9 mouse cellular contexts compared by ENCODE assay signal in genomic region chr3:116713031-116713430, GRCm38 (mm10). TPM values are rescaled to one million over a fixed set of nuclear protein-coding genes. Genes with fewer than 3 reads are reported as not detected.
A peak's percentile ranks its signal among the peaks of the same experiment; 100 is the strongest.
DNase-seq lines count a peak whose midpoint lies in the region; ATAC-seq and TF ChIP-seq lines count a peak whose summit lies in the region.
"Had no signal": no experiment of that assay in that cellular context is flagged by ENCODE, and none has a peak within 500 bp of the region (broad histone marks: within the 10 kb centered on the region; RNA-seq: fewer than 3 reads in every experiment).

No protein-coding gene starts in this region.

- peaks cover 4% of the 10 kb centered on the region for H3K27me3 ChIP-seq in neural tube, embryonic 12.5 days (replicated peaks)
- no peaks in the 10 kb centered on the region for H3K27me3 ChIP-seq in forebrain, postnatal 0 days (ENCODE audit: insufficient read depth, low read length)
- H3K27me3 ChIP-seq in limb, embryonic 13.5 days, result 0 out of 2 replicates have a peak, but pooled peaks cover 4% of the 10 kb centered on the region
- no peaks in the 10 kb centered on the region for H3K27me3 ChIP-seq in stomach, embryonic 16.5 days (ENCODE audit: control insufficient read depth, insufficient read depth, low read length)

- no peak overlapping the region for H3K27ac ChIP-seq in neural tube, embryonic 12.5 days
- no peak overlapping the region for H3K27ac ChIP-seq in forebrain, postnatal 0 days (ENCODE audit: low read depth, low read length)
- H3K27ac ChIP-seq in limb, embryonic 13.5 days, result no peak overlapping the region
- H3K27ac ChIP-seq in stomach, embryonic 16.5 days (ENCODE audit: low read length), result no peak overlapping the region

- TF ChIP-seq CTCF in forebrain, postnatal 0 days (IDR thresholded peaks at IDR 0.05; ENCODE audit: low read depth), result no peak

- peak overlapping the region; percentile 78; the same call in 1 of the 2 replicates for H3K4me2 ChIP-seq in neural tube, embryonic 12.5 days (replicated peaks)
- H3K4me2 ChIP-seq in forebrain, postnatal 0 days (ENCODE audit: low read depth), result peak overlapping the region; percentile 90
- H3K4me2 ChIP-seq in limb, embryonic 13.5 days (replicated peaks), result peak overlapping the region; percentile 78
- peak overlapping the region; percentile 78 for H3K4me2 ChIP-seq in stomach, embryonic 16.5 days (ENCODE audit: low read depth, low read length)

- WGBS in neural tube, embryonic 12.5 days, result 35% methylated on average over 5 of the region's 5 CpGs
- 33% methylated on average over 5 of the region's 5 CpGs for WGBS in forebrain, postnatal 0 days
- 24% methylated on average over 5 of the region's 5 CpGs for WGBS in limb, embryonic 13.5 days
- 22% methylated on average over 5 of the region's 5 CpGs for WGBS in stomach, embryonic 16.5 days

- no peak for DNase-seq in neural tube, embryonic 10.5 days (ENCODE audit: extremely low spot score, low spot score)
- DNase-seq in forebrain, postnatal 0 days, result no peak
- DNase-seq in layer of hippocampus, adult 11-12 months (ENCODE audit: low spot score), result no peak
- DNase-seq in retina, embryonic 14.5 days (ENCODE audit: low spot score), result no peak
- DNase-seq: lung, adult 18-20 months had no signal

- no peaks in the 10 kb centered on the region for H3K36me3 ChIP-seq in neural tube, embryonic 12.5 days
- no peaks in the 10 kb centered on the region for H3K36me3 ChIP-seq in forebrain, postnatal 0 days (ENCODE audit: insufficient read depth)
- peaks cover 5% of the 10 kb centered on the region; the same call in 1 of the 2 replicates for H3K36me3 ChIP-seq in limb, embryonic 13.5 days
- no peaks in the 10 kb centered on the region for H3K36me3 ChIP-seq in stomach, embryonic 16.5 days (ENCODE audit: control insufficient read depth, insufficient read depth, low read length)

- no peak for ATAC-seq in neural tube, embryonic 12.5 days (ENCODE audit: low FRiP score, low read depth)
- ATAC-seq in forebrain, postnatal 0 days, result no peak
- no peak for ATAC-seq in limb, embryonic 13.5 days (ENCODE audit: low FRiP score, low read depth)
- no peak for ATAC-seq in stomach, embryonic 16.5 days (ENCODE audit: insufficient read depth, low FRiP score)
- no peak for ATAC-seq in cerebellum, adult (ENCODE audit: insufficient number of reproducible peaks, low FRiP score, low TSS enrichment)

- H3K9me3 ChIP-seq in neural tube, embryonic 12.5 days, result no peaks in the 10 kb centered on the region
- no peaks in the 10 kb centered on the region for H3K9me3 ChIP-seq in forebrain, postnatal 0 days (ENCODE audit: low read length)
- H3K9me3 ChIP-seq in limb, embryonic 13.5 days, result no peaks in the 10 kb centered on the region
- no peaks in the 10 kb centered on the region for H3K9me3 ChIP-seq in stomach, embryonic 16.5 days (replicated peaks; ENCODE audit: control insufficient read depth, low read length)

- no peak overlapping the region for H3K4me3 ChIP-seq in neural tube, embryonic 12.5 days
- peak overlapping the region; percentile 98 for H3K4me3 ChIP-seq in forebrain, postnatal 0 days (ENCODE audit: low read depth, low read length)
- peak overlapping the region; percentile 89 for H3K4me3 ChIP-seq in limb, embryonic 13.5 days
- peak overlapping the region; percentile 80 for H3K4me3 ChIP-seq in stomach, embryonic 16.5 days (replicated peaks; ENCODE audit: low read length)

- H3K4me1 ChIP-seq in neural tube, embryonic 12.5 days, result peaks cover 9% of the 10 kb centered on the region
- H3K4me1 ChIP-seq in forebrain, postnatal 0 days (ENCODE audit: insufficient read depth), result peaks cover 6% of the 10 kb centered on the region; the same call in 1 of the 2 replicates
- peaks cover 16% of the 10 kb centered on the region for H3K4me1 ChIP-seq in limb, embryonic 13.5 days
- peaks cover 6% of the 10 kb centered on the region for H3K4me1 ChIP-seq in stomach, embryonic 16.5 days (ENCODE audit: control insufficient read depth, insufficient read depth, low read length)

- H3K9ac ChIP-seq in neural tube, embryonic 12.5 days, result no peak overlapping the region
- peak overlapping the region; percentile 89; the same call in 1 of the 2 replicates for H3K9ac ChIP-seq in forebrain, postnatal 0 days
- H3K9ac ChIP-seq in limb, embryonic 13.5 days, result peak overlapping the region; percentile 93
- H3K9ac ChIP-seq in stomach, embryonic 16.5 days (ENCODE audit: low read length), result peak overlapping the region; percentile 94

RNA-seq across cellular contexts. Expression of gene Slc35a3, which starts 0.4 kb away (rescaled TPM):
- 9.1 TPM in 2 replicates for polyA plus RNA-seq in neural tube, embryonic 12.5 days (2016; fragmentation: Nextera tagmentation; extraction: Ambion mirVana)
- total RNA-seq in forebrain, postnatal 0 days (2014; rRNA removed), result 14.1 and 21.9 TPM in 2 replicates
- polyA plus RNA-seq in forebrain, postnatal 0 days (2015; fragmentation: Nextera tagmentation; extraction: Ambion mirVana), result 3.7 and 4.8 TPM in 2 replicates
- 9.9 and 11.9 TPM in 2 replicates for polyA plus RNA-seq in limb, embryonic 13.5 days (2015; fragmentation: Nextera tagmentation; extraction: Ambion mirVana)
- polyA plus RNA-seq in stomach, embryonic 16.5 days (2015; fragmentation: Nextera tagmentation; extraction: Ambion mirVana), result 34.1 and 40.3 TPM in 2 replicates

RNA-seq across cellular contexts. Expression of gene Gm43191, which starts 32.0 kb away (rescaled TPM):
- polyA plus RNA-seq in neural tube, embryonic 12.5 days (2016; fragmentation: Nextera tagmentation; extraction: Ambion mirVana), result not detected in 2 replicates
- total RNA-seq in forebrain, postnatal 0 days (2014; rRNA removed), result not detected in 2 replicates
- polyA plus RNA-seq in forebrain, postnatal 0 days (2015; fragmentation: Nextera tagmentation; extraction: Ambion mirVana), result not detected in 2 replicates
- polyA plus RNA-seq in limb, embryonic 13.5 days (2015; fragmentation: Nextera tagmentation; extraction: Ambion mirVana), result not detected in 2 replicates
- polyA plus RNA-seq in stomach, embryonic 16.5 days (2015; fragmentation: Nextera tagmentation; extraction: Ambion mirVana), result not detected in 2 replicates

RNA-seq across cellular contexts. Expression of gene Mfsd14a, which starts 50.6 kb away (rescaled TPM):
- 68.6 and 72.2 TPM in 2 replicates for polyA plus RNA-seq in neural tube, embryonic 12.5 days (2016; fragmentation: Nextera tagmentation; extraction: Ambion mirVana)
- total RNA-seq in forebrain, postnatal 0 days (2014; rRNA removed), result 57.6 and 58.6 TPM in 2 replicates
- polyA plus RNA-seq in forebrain, postnatal 0 days (2015; fragmentation: Nextera tagmentation; extraction: Ambion mirVana), result 46.6 and 51.7 TPM in 2 replicates
- 79.5 and 84.6 TPM in 2 replicates for polyA plus RNA-seq in limb, embryonic 13.5 days (2015; fragmentation: Nextera tagmentation; extraction: Ambion mirVana)
- 84.1 and 89.5 TPM in 2 replicates for polyA plus RNA-seq in stomach, embryonic 16.5 days (2015; fragmentation: Nextera tagmentation; extraction: Ambion mirVana)
